Mouse (Mus musculus) lung, embryonic 14.5 days (tissue): ENCODE measurements around the gene Cnih3. TPM values are rescaled to one million over a fixed set of nuclear protein-coding genes. Genes with fewer than 3 reads are reported as not detected.

ENCODE experiments used
- ATAC-seq: fragments of 200-750 bp; cut with Nextera tagmentation; 2 replicates; pipeline ENCODE4 v1.8.0; 2017; ENCODE audit warnings: mild to moderate bottlenecking, moderate TSS enrichment, moderate library complexity; ENCODE audit not compliant: insufficient read depth
- DNase-seq: peaks from one replicate; pipeline ENCODE4 v3.0.0-alpha.2; 2015
- H3K27ac ChIP-seq: fragments of 300-500 bp; sonication (generic); 2 replicates; pipeline ENCODE4 v1.5.1; 2014; ENCODE audit warnings: low read depth, mild to moderate bottlenecking, moderate library complexity
- H3K27me3 ChIP-seq: fragments of 300-500 bp; sonication (generic); 2 replicates; pipeline ENCODE4 v1.6.1; 2014; ENCODE audit warnings: low read length, control low read depth; ENCODE audit not compliant: insufficient read depth
- H3K36me3 ChIP-seq: fragments of 300-500 bp; sonication (generic); 2 replicates; pipeline ENCODE4 v1.6.1; 2014; ENCODE audit warnings: control low read depth; ENCODE audit not compliant: insufficient read depth
- H3K4me1 ChIP-seq: fragments of 300-500 bp; sonication (generic); 2 replicates; pipeline ENCODE4 v1.6.1; 2014; ENCODE audit warnings: antibody characterized with exemption, control low read depth; ENCODE audit not compliant: insufficient read depth
- H3K4me2 ChIP-seq: fragments of 300-500 bp; sonication (generic); 2 replicates; pipeline ENCODE4 v1.6.1; 2014; ENCODE audit warnings: mild to moderate bottlenecking
- H3K4me3 ChIP-seq: fragments of 300-500 bp; sonication (generic); 2 replicates; pipeline ENCODE4 v1.5.1; 2014; ENCODE audit warnings: low read depth, low read length
- H3K9ac ChIP-seq: fragments of 300-500 bp; sonication (generic); 2 replicates; pipeline ENCODE4 v1.6.1; 2014
- H3K9me3 ChIP-seq: fragments of 300-500 bp; sonication (generic); 2 replicates; pipeline ENCODE4 v1.6.1; 2016; ENCODE audit warnings: low read depth, low read length, control low read depth
- CTCF ChIP-seq: IDR thresholded peaks from 2 replicates; pipeline ENCODE4 v1.5.1; 2016; ENCODE audit warnings: antibody characterized with exemption, low read depth
- WGBS: fragments of 180-500 bp; shearing (Covaris S2); extraction: QIAGEN DNeasy Blood & Tissue Kit; methylation state at CpG from one replicate; pipeline ENCODE4 v1.1.7; 2014; 5-methylcytosine and 5-hydroxymethylcytosine counted together
- polyA plus RNA-seq: library from polyadenylated mRNA; unstranded; fragments of >200 nt; fragmentation: Nextera tagmentation; extraction: Ambion mirVana; gene quantifications from 2 replicates; pipeline ENCODE4 v1.2.1, GENCODE M21; 2014

The Cnih3 gene
- polyA plus RNA-seq, 1 experiment from 2014 or later, result not detected

DNA sequence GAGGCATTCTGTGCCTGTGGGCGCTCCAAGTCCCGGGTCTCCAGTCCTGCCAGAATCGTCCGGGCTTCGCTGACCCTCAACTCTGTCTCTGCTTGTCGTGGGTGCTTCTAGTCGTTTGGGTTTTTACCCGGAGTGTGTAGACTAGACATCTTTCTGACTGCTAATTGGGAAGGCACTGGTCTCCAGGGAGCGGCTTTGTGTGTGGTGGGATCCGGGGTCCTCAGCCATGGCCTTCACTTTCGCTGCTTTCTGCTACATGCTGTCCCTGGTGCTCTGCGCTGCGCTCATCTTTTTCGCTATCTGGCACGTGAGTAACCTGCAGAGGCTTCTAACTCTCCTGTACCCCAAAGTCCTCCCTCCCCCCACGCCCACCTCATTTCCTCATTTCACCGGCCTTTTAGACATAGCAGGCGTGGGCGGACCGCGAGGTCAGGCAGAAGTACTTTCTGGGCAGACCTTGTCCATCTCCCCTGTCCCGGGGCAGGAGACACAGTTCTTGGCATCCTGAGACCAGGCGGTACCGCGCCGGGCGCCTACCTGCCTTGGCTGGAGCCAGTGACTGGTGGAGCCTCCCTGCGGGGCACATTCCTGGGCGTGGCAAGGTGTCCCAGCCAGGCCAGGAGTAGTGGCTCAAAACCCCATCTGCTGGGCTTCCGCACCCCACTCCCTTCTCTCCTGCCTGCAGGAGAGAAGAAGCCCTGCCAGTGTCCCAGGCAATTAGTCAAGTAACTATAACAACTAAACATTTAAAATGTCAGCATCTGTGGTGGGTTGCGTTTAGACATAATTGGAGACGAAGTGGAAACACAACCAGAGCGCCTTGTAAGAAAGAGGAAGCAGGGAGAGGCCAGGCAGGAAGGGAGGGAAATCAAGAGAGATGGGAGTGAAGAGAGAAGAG lies 1.0 kb downstream of the Cnih3 start:
- DNase-seq, result peak; percentile 9
- H3K4me3 ChIP-seq, result peak overlapping the region; percentile 50
- peaks cover 43% of the 10 kb centered on the region for H3K27me3 ChIP-seq
- H3K27ac ChIP-seq, result no peak overlapping the region
- WGBS, result 3% methylated on average over 33 of the region's 33 CpGs
- peak overlapping the region; percentile 54 for H3K9ac ChIP-seq
- no peaks in the 10 kb centered on the region for H3K9me3 ChIP-seq
- ATAC-seq, result no peak
- TF ChIP-seq CTCF, result no peak
- peak overlapping the region; percentile 96 for H3K4me2 ChIP-seq
- H3K36me3 ChIP-seq, result no peaks in the 10 kb centered on the region
- H3K4me1 ChIP-seq, result no peaks in the 10 kb centered on the region; the same call in 1 of the 2 replicates

- WGBS, result 66% methylated on average over 5 of the region's 5 CpGs
- Histone ChIP-seq H3K27ac (no peak overlapping the region), H3K4me3 (no peak overlapping the region), H3K9me3 (no peaks in the 10 kb centered on the region; the same call in 1 of the 2 replicates), H3K9ac (no peak overlapping the region), H3K36me3 (no peaks in the 10 kb centered on the region), H3K4me2 (no peak overlapping the region), H3K27me3 (peaks cover 43% of the 10 kb centered on the region), H3K4me1 (no peaks in the 10 kb centered on the region; the same call in 1 of the 2 replicates)
- DNase-seq (peak; percentile 5), ATAC-seq (no peak)
- no peak for TF ChIP-seq CTCF
Measured at GRCm38 (mm10) chr1:181355683-181356082, 3.3 kb downstream of the Cnih3 start.

GRCm38 (mm10) chr1:181357870-181358269 lies 5.4 kb downstream of the Cnih3 start:
- no peak overlapping the region for H3K9ac ChIP-seq
- H3K27ac ChIP-seq, result no peak overlapping the region
- H3K9me3 ChIP-seq, result no peaks in the 10 kb centered on the region; the same call in 1 of the 2 replicates
- no peaks in the 10 kb centered on the region for H3K36me3 ChIP-seq
- no peaks in the 10 kb centered on the region; the same call in 1 of the 2 replicates for H3K4me1 ChIP-seq
- DNase-seq, result no peak
- TF ChIP-seq CTCF, result no peak
- no peak overlapping the region for H3K4me2 ChIP-seq
- no peak for ATAC-seq
- peaks cover 24% of the 10 kb centered on the region for H3K27me3 ChIP-seq
- no peak overlapping the region for H3K4me3 ChIP-seq
- 38% methylated on average over 2 of the region's 2 CpGs for WGBS

- Histone ChIP-seq H3K4me3 (no peak overlapping the region), H3K36me3 (no peaks in the 10 kb centered on the region), H3K4me2 (no peak overlapping the region), H3K27ac (no peak overlapping the region), H3K4me1 (no peaks in the 10 kb centered on the region; the same call in 1 of the 2 replicates), H3K9me3 (no peaks in the 10 kb centered on the region; the same call in 1 of the 2 replicates), H3K27me3 (peaks cover 18% of the 10 kb centered on the region), H3K9ac (no peak overlapping the region)
- 34% methylated on average over 7 of the region's 7 CpGs for WGBS
- ATAC-seq (peak; percentile 54; the same call in 1 of the 2 replicates), DNase-seq (peak; percentile 62)
- TF ChIP-seq CTCF, result no peak
Measured at GRCm38 (mm10) chr1:181358526-181358925, 6.1 kb downstream of the Cnih3 start.

- no peak for TF ChIP-seq CTCF
- no peaks in the 10 kb centered on the region for H3K36me3 ChIP-seq
- H3K27ac ChIP-seq, result no peak overlapping the region
- no peaks in the 10 kb centered on the region; the same call in 1 of the 2 replicates for H3K27me3 ChIP-seq
- no peaks in the 10 kb centered on the region; the same call in 1 of the 2 replicates for H3K9me3 ChIP-seq
- no peaks in the 10 kb centered on the region for H3K4me1 ChIP-seq
- no peak overlapping the region for H3K9ac ChIP-seq
- no peak overlapping the region for H3K4me2 ChIP-seq
- no peak for ATAC-seq
- H3K4me3 ChIP-seq, result no peak overlapping the region
- no peak for DNase-seq
- 78% methylated on average over 3 of the region's 3 CpGs for WGBS
Measured at GRCm38 (mm10) chr1:181360732-181361131, 8.3 kb downstream of the Cnih3 start.

- TF ChIP-seq CTCF, result no peak
- no peak for DNase-seq
- Histone ChIP-seq H3K4me1 (0 out of 2 replicates have a peak, but pooled peaks cover 4% of the 10 kb centered on the region), H3K9ac (no peak overlapping the region), H3K36me3 (no peaks in the 10 kb centered on the region), H3K4me3 (no peak overlapping the region), H3K9me3 (no peaks in the 10 kb centered on the region; the same call in 1 of the 2 replicates), H3K4me2 (no peak overlapping the region), H3K27me3 (no peaks in the 10 kb centered on the region), H3K27ac (no peak overlapping the region)
- 55% methylated on average over 4 of the region's 4 CpGs for WGBS
- no peak for ATAC-seq
Measured at GRCm38 (mm10) chr1:181364025-181364424, 11.6 kb downstream of the Cnih3 start.

DNA sequence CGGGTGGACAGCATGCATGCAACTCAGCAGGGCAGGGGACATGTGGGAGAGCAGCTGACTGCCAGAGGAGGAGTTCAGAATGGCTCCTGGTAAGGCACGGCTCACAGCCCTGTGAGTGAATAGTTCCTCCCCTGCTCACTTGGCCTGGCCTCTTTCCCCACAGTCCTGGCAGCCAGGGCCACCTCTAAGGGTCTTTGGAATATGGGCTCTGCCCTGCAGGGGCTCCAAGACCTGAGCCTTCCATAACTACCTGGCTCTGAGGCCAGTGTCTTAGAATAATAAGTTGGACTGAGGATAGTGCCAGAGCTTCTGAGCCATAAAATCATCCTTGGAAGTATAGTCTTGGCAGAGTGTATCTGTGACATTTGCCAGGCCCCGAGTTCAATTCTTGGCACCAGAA lies 12.9 kb downstream of the Cnih3 start:
- Histone ChIP-seq H3K4me1 (0 out of 2 replicates have a peak, but pooled peaks cover 4% of the 10 kb centered on the region), H3K9ac (no peak overlapping the region), H3K9me3 (no peaks in the 10 kb centered on the region), H3K27ac (no peak overlapping the region), H3K4me2 (no peak overlapping the region), H3K27me3 (no peaks in the 10 kb centered on the region), H3K4me3 (no peak overlapping the region), H3K36me3 (no peaks in the 10 kb centered on the region)
- DNase-seq (no peak), ATAC-seq (no peak)
- 62% methylated on average over 3 of the region's 3 CpGs for WGBS
- no peak for TF ChIP-seq CTCF
